Mouse (Mus musculus) lung, adult 2 months (tissue): ENCODE measurements at regions not wholly inside any gene's neighbourhood (a gene's known extent, or its start where the extent isn't known, plus 50 kb on each side); places are given as distances from the start of the nearest gene placed in this dataset.

ENCODE experiments used
- CTCF ChIP-seq: fragments of 200-500 bp; IDR thresholded peaks from 2 replicates; pipeline ENCODE4 v1.5.1; 2011; ENCODE audit warnings: mild to moderate bottlenecking, low read length, control low read depth; ENCODE audit not compliant: insufficient read depth
- POLR2A ChIP-seq: fragments of 200-500 bp; IDR thresholded peaks from 2 replicates; pipeline ENCODE4 v1.6.1; 2011; ENCODE audit warnings: low read depth, mild to moderate bottlenecking, control low read depth, low read length, borderline replicate concordance; ENCODE audit errors: extremely low read depth

DNA sequence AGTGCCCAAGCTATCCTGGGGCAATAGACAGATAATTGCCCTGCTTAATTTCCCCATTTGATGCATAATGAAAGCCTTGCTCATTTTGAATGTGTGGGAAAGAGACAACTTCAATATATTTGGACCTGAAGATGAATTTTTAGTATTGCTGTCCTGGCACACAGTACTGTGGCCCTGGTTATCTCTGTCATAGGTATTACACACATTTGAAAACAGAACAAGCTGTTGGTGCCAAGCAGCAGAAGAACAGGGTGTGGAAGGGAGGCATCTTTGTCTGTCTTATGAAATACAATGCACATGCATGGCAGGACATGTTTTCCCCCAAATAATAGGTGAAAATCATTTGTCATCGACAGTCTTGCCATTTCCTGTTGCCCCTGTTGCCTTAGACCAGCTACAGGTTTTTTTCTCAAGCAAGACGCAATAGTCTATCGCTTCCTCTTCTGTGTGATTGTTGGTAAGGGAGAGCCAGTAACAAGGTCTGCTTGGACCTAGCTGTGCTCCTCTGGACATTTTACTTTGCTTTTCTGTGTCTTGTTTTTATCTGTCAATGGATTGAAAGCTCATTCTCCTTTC, 102.7 kb upstream of the Trpm1 start:
- TF ChIP-seq POLR2A = no peak
- TF ChIP-seq CTCF = no peak
